20 mouse cellular contexts compared by ENCODE assay signal in the genomic region with DNA sequence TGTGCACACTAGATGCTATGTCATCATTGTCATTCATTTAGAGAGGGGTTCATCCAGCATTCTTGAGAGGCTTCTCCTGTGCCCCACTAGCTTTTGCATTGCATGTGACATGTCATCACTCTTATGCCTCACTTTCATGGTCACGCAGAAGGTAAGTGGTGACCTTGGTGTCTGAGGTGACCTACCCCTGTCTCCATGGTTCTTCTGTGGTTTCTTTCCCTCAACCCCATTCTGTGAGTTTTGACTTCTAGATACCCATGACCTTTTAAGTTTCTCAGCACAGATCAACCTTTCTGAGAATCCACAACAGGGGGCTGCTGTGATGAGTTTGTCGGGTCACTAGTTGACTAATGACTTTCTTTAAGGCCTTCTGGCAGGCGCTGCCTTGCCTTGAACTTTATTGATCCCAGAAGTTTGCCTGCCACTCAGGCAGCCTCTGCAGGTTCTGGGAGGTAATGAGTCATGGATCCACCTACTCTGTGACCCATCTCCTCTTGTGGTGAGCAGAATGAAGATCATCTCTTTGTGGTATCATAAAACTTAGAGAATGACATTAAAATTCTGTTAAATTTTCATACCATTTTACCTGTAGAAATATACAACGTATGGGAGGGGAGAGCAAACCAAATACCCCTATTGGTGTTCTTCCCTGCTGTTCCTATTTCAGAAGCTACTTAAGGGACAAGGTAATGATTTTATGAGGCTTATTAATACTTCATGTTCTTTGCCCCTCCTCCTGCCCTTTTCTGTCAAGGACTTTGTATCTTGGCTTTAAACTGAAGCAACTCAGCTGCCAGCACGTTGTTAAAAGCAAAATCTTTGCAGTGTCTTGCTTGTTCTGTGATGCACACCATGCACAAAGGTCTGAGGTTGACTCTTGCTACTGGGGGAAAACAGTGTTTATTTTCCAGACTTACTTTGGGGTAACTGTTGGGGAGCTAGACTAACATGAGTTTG.
DNase-seq lines count a peak whose midpoint lies in the region; ATAC-seq lines count a peak whose summit lies in the region.
"Had no signal": no experiment of that assay in that cellular context is flagged by ENCODE, and none has a peak within 500 bp of the region (broad histone marks: within the 10 kb centered on the region; RNA-seq: fewer than 3 reads in every experiment).

No protein-coding gene starts in this region.

- no peak for ATAC-seq in kidney, embryonic 14.5 days (ENCODE audit: low FRiP score, low TSS enrichment)
- ATAC-seq: CD4-positive, CD25-positive, alpha-beta regulatory T cell, adult 4 months; forebrain, embryonic 13.5 days; midbrain, embryonic 16.5 days had no signal

- no peaks in the 10 kb centered on the region for H3K9me3 ChIP-seq in kidney, embryonic 14.5 days (ENCODE audit: control insufficient read depth, low read length)
- H3K9me3 ChIP-seq: forebrain, embryonic 13.5 days; heart, embryonic 10.5 days; hindbrain, embryonic 15.5 days; liver, embryonic 15.5 days; neural tube, embryonic 13.5 days had no signal

- H3K9ac ChIP-seq in kidney, embryonic 14.5 days (ENCODE audit: low read depth, low read length), result no peak overlapping the region
- H3K9ac ChIP-seq: forebrain, embryonic 13.5 days; hindbrain, embryonic 15.5 days; liver, embryonic 15.5 days; neural tube, embryonic 13.5 days had no signal

- H3K4me2 ChIP-seq in kidney, embryonic 14.5 days (replicated peaks; ENCODE audit: low read depth, low read length), result no peak overlapping the region
- H3K4me2 ChIP-seq: forebrain, embryonic 13.5 days; hindbrain, embryonic 15.5 days; liver, embryonic 15.5 days; neural tube, embryonic 13.5 days had no signal

- H3K27ac ChIP-seq in kidney, embryonic 14.5 days (ENCODE audit: low read depth, low read length), result no peak overlapping the region
- H3K27ac ChIP-seq: forebrain, embryonic 13.5 days; heart, embryonic 10.5 days; hindbrain, embryonic 15.5 days; liver, embryonic 15.5 days; neural tube, embryonic 13.5 days had no signal

- no peaks in the 10 kb centered on the region for H3K27me3 ChIP-seq in kidney, embryonic 14.5 days (ENCODE audit: control insufficient read depth, insufficient read depth, low read length)
- H3K27me3 ChIP-seq: forebrain, embryonic 13.5 days; hindbrain, embryonic 15.5 days; liver, embryonic 15.5 days; neural tube, embryonic 13.5 days had no signal

- 66% methylated on average over 5 of the region's 5 CpGs for WGBS in kidney, embryonic 14.5 days

- H3K4me3 ChIP-seq in kidney, embryonic 14.5 days (ENCODE audit: low read length), result no peak overlapping the region
- H3K4me3 ChIP-seq: forebrain, embryonic 13.5 days; heart, embryonic 10.5 days; hindbrain, embryonic 15.5 days; liver, embryonic 15.5 days; myocyte; neural tube, embryonic 13.5 days had no signal

- no peaks in the 10 kb centered on the region for H3K4me1 ChIP-seq in kidney, embryonic 14.5 days (ENCODE audit: control insufficient read depth, insufficient read depth, low read length)
- H3K4me1 ChIP-seq: forebrain, embryonic 13.5 days; heart, embryonic 10.5 days; hindbrain, embryonic 15.5 days; liver, embryonic 15.5 days; neural tube, embryonic 13.5 days had no signal

- peak; percentile 18 for DNase-seq in kidney, adult 18-20 months
- DNase-seq in adrenal gland, adult 18-20 months (ENCODE audit: low spot score in 2 of 2), result peak; percentile 26 to 45
- peak; percentile 27 for DNase-seq in adrenal gland, postnatal 14 days
- peak; percentile 21 for DNase-seq in kidney, postnatal 14 days
- no peak for DNase-seq in thymus, postnatal 10 days (ENCODE audit: low spot score in 2 of 2)
- no peak for DNase-seq in cerebellum, postnatal 10 days
- DNase-seq: cerebellum, adult 11-12 months; lung, postnatal 4 days; retina, postnatal 1 day; right cerebral cortex, postnatal 25 days; thymus, postnatal 14 days had no signal

- H3K36me3 ChIP-seq in kidney, embryonic 14.5 days (ENCODE audit: control insufficient read depth, insufficient read depth, low read length), result no peaks in the 10 kb centered on the region
- H3K36me3 ChIP-seq: heart, embryonic 10.5 days; hindbrain, embryonic 15.5 days; liver, embryonic 15.5 days; neural tube, embryonic 13.5 days had no signal

Comparison
In these comparisons a context has a peak if more than half of its experiments do, and no peak if none do; other contexts are left out.
1. DNase-seq: peak in kidney, adult 18-20 months (single experiment), adrenal gland, adult 18-20 months (2 of 2), adrenal gland, postnatal 14 days (single experiment) and kidney, postnatal 14 days (single experiment); none in thymus, postnatal 10 days (0 of 2) and cerebellum, postnatal 10 days (0 of 2).